Mouse (Mus musculus): ENCODE measurements around the gene Ptgs2.

The Ptgs2 gene

DNA sequence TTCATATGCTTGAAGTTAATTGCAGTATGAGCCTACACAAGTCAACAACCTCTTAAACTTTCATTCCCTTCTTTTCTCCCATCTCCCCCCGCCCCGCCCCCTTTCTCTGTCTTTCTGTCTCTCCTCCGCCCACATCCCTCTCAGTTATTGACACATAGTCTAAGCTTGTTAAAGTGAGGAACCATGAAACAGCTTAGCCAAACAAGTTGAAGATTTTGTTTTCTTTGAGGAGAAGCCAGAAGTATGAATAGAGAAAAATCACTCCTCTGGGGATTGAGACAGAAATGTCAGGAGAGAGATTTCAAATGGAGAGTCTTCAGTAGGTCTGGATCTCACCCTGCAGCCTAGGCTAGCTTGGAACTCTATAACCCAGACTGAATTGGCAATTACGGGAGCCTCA is 47.4 kb downstream of the Ptgs2 start:
- in situ Hi-C loops (cut with MseI, MboI), result no loop called here

DNA sequence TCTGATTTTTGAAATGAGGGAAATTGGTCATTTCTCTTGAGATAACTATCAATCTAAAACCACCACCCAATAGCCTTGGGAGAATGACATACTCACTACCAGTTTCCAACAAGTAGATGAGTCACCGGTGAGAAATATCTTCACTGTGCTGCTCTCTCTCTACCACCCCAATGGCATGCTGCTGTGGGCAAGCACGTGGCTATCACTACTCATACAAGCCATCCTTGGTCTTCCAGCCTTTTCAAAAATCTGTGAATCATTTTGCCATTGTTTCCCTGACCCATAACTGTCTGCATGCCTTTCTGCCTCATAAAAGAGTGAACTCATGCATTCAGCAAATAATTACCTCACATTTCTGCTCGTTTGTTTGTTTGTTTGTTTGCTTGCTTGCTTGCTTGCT is 51.6 kb downstream of the Ptgs2 start:
- in situ Hi-C loops (cut with MseI, MboI), result no loop called here
